24 mouse cellular contexts compared by ENCODE assay signal in genomic region chr6:94540090-94540489, GRCm38 (mm10). TPM values are rescaled to one million over a fixed set of nuclear protein-coding genes. Genes with fewer than 3 reads are reported as not detected.
DNase-seq lines count a peak whose midpoint lies in the region; ATAC-seq and TF ChIP-seq lines count a peak whose summit lies in the region.
"Had no signal": no experiment of that assay in that cellular context is flagged by ENCODE, and none has a peak within 500 bp of the region (broad histone marks: within the 10 kb centered on the region; RNA-seq: fewer than 3 reads in every experiment).

No protein-coding gene starts in this region.

- 62% methylated on average over 3 of the region's 3 CpGs for WGBS in midbrain, embryonic 11.5 days
- WGBS in midbrain, embryonic 14.5 days: 60% methylated on average over 3 of the region's 3 CpGs

- no peak overlapping the region for H3K4me2 ChIP-seq in midbrain, embryonic 11.5 days
- H3K4me2 ChIP-seq in midbrain, embryonic 14.5 days (ENCODE audit: low read length): no peak overlapping the region

- H3K4me1 ChIP-seq in midbrain, embryonic 11.5 days (ENCODE audit: control insufficient read depth, insufficient read depth, low read length): peaks cover 10% of the 10 kb centered on the region
- H3K4me1 ChIP-seq in midbrain, embryonic 14.5 days (ENCODE audit: control insufficient read depth, insufficient read depth, low read length): 0 out of 2 replicates have a peak, but pooled peaks cover 4% of the 10 kb centered on the region
- peaks cover 4 to 5% of the 10 kb centered on the region in 2 experiments for H3K4me1 ChIP-seq in MEL (ENCODE audit: control insufficient read depth in 1 of 2, insufficient read depth in 2 of 2, low read length in 2 of 2)

- peak; percentile 28 for DNase-seq in heart, adult 11 months
- no peak for DNase-seq in heart, adult 18-20 months
- DNase-seq in midbrain, embryonic 11.5 days (ENCODE audit: low spot score, missing footprints): peak; percentile 23
- no peak for DNase-seq in midbrain, embryonic 14.5 days
- peak; percentile 16 for DNase-seq in MEL (ENCODE audit: low read depth, low spot score)
- DNase-seq in right cerebral cortex, postnatal 10 days (ENCODE audit: low spot score in 2 of 2): no peak
- DNase-seq: adrenal gland, adult 2 months; adrenal gland, adult 8-10 months; adrenal gland, postnatal 10 days; adrenal gland, postnatal 14 days; adrenal gland, postnatal 25 days; adrenal gland, postnatal 36 days; B cell, adult 2 months; cerebellum, adult 11 months; cerebellum, adult 11-12 months; cerebellum, adult 18-20 months; cerebellum, adult 2 months had no signal

- TF ChIP-seq POLR2A in MEL (IDR thresholded peaks at IDR 0.05; ENCODE audit: control insufficient read depth in 1 of 2, insufficient read depth in 1 of 2, low read depth in 1 of 2, low read length in 2 of 2, poor library complexity in 1 of 2): no peak

- TF ChIP-seq EP300 in MEL (IDR thresholded peaks at IDR 0.05; ENCODE audit: low read depth in 1 of 2, low read length in 2 of 2): peak in 1 of 2 experiments; percentile 38; a peak in 1 of 4 replicates

- H3K9me3 ChIP-seq in midbrain, embryonic 11.5 days (ENCODE audit: control insufficient read depth, low read length): no peaks in the 10 kb centered on the region
- no peaks in the 10 kb centered on the region for H3K9me3 ChIP-seq in midbrain, embryonic 14.5 days (ENCODE audit: control insufficient read depth, low read length)
- H3K9me3 ChIP-seq in MEL (replicated peaks; ENCODE audit: insufficient read depth, low read length): no peaks in the 10 kb centered on the region
- H3K9me3 ChIP-seq: G1E had no signal

- ATAC-seq in midbrain, embryonic 11.5 days (ENCODE audit: low FRiP score): no peak
- ATAC-seq in midbrain, embryonic 14.5 days (ENCODE audit: low FRiP score, low TSS enrichment): no peak
- peak; percentile 9; the same call in 1 of the 2 replicates for ATAC-seq in megakaryocyte progenitor cell, adult 5-6 weeks (replicated peaks; ENCODE audit: poor library complexity)
- no peak for ATAC-seq in cerebellum, adult (ENCODE audit: insufficient number of reproducible peaks, low FRiP score, low TSS enrichment)
- ATAC-seq: activated CD4-positive, CD25-positive, alpha-beta regulatory T cell, adult 4 months; CD4-positive, CD25-positive, alpha-beta regulatory T cell, adult 4 months; Patski had no signal

- no peak overlapping the region for H3K27ac ChIP-seq in midbrain, embryonic 11.5 days (ENCODE audit: low read depth, low read length)
- no peak overlapping the region for H3K27ac ChIP-seq in midbrain, embryonic 14.5 days (replicated peaks; ENCODE audit: low read depth, low read length)
- no peak overlapping the region for H3K27ac ChIP-seq in MEL (ENCODE audit: control insufficient read depth, low read depth, low read length)

- no peaks in the 10 kb centered on the region for H3K27me3 ChIP-seq in midbrain, embryonic 11.5 days (ENCODE audit: control insufficient read depth, insufficient read depth, low read length)
- H3K27me3 ChIP-seq in midbrain, embryonic 14.5 days (ENCODE audit: control insufficient read depth, insufficient read depth, low read length): no peaks in the 10 kb centered on the region
- no peaks in the 10 kb centered on the region for H3K27me3 ChIP-seq in MEL (ENCODE audit: control insufficient read depth in 1 of 2, insufficient read depth in 2 of 2, low read length in 2 of 2)
- H3K27me3 ChIP-seq: CH12.LX, Patski had no signal

- H3K9ac ChIP-seq in midbrain, embryonic 11.5 days (ENCODE audit: low read length): no peak overlapping the region
- H3K9ac ChIP-seq in midbrain, embryonic 14.5 days (replicated peaks; ENCODE audit: low read length): no peak overlapping the region
- H3K9ac ChIP-seq in MEL (ENCODE audit: control insufficient read depth, low read depth, low read length, poor library complexity, severe bottlenecking): no peak overlapping the region

- no peak overlapping the region for H3K4me3 ChIP-seq in midbrain, embryonic 11.5 days (ENCODE audit: low read depth, low read length)
- no peak overlapping the region for H3K4me3 ChIP-seq in midbrain, embryonic 14.5 days (replicated peaks; ENCODE audit: low read depth, low read length)
- H3K4me3 ChIP-seq in MEL (ENCODE audit: control insufficient read depth in 1 of 2, insufficient read depth in 1 of 2, low read depth in 2 of 2, low read length in 2 of 2): no peak overlapping the region

- no peak for TF ChIP-seq RAD21 in MEL (IDR thresholded peaks at IDR 0.05; ENCODE audit: low read depth, low read length)

- no peaks in the 10 kb centered on the region for H3K79me2 ChIP-seq in MEL (ENCODE audit: control insufficient read depth, insufficient read depth, low read length, poor library complexity)

- H3K36me3 ChIP-seq in midbrain, embryonic 11.5 days (ENCODE audit: control insufficient read depth, insufficient read depth, low read length): no peaks in the 10 kb centered on the region
- H3K36me3 ChIP-seq in midbrain, embryonic 14.5 days (ENCODE audit: control insufficient read depth, insufficient read depth, low read length): no peaks in the 10 kb centered on the region
- peaks cover 0 to 4% of the 10 kb centered on the region in 2 experiments; a peak in 2 of 4 replicates for H3K36me3 ChIP-seq in MEL (ENCODE audit: control insufficient read depth in 1 of 2, insufficient read depth in 2 of 2, low read length in 2 of 2)

- no peak for TF ChIP-seq CTCF in MEL (IDR thresholded peaks at IDR 0.05 in 2 of 3, conservative IDR thresholded peaks at IDR 0.05 in 1 of 3; ENCODE audit: control insufficient read depth in 1 of 3, insufficient read depth in 1 of 3, low read depth in 2 of 3, low read length in 3 of 3, poor library complexity in 1 of 3, severe bottlenecking in 1 of 3)

TF ChIP-seq in MEL, 35 proteins besides CTCF, POLR2A, EP300 and RAD21:
- no peak for TF ChIP-seq MYB (IDR thresholded peaks at IDR 0.05; ENCODE audit: low read depth, low read length)
- no peak for TF ChIP-seq ZC3H11A (IDR thresholded peaks at IDR 0.05; ENCODE audit: low read depth, low read length)
- TF ChIP-seq SMC3 (IDR thresholded peaks at IDR 0.05; ENCODE audit: low read depth, low read length): no peak
- TF ChIP-seq ZNF384 (IDR thresholded peaks at IDR 0.05; ENCODE audit: low read depth, low read length): no peak
- TF ChIP-seq CHD2 (IDR thresholded peaks at IDR 0.05; ENCODE audit: low read length): no peak
- no peak for TF ChIP-seq ELF1 (IDR thresholded peaks at IDR 0.05; ENCODE audit: low read depth, low read length)
- TF ChIP-seq ETS1 (IDR thresholded peaks at IDR 0.05; ENCODE audit: low read depth, low read length): no peak
- peak; percentile 26; the same call in 1 of the 2 replicates for TF ChIP-seq GATA1 (IDR thresholded peaks at IDR 0.05; ENCODE audit: low read depth, low read length)
- no peak for TF ChIP-seq MEF2A (IDR thresholded peaks at IDR 0.05; ENCODE audit: extremely low read depth, insufficient replicate concordance, low read depth, low read length, poor library complexity, severe bottlenecking)
- TF ChIP-seq SIN3A (IDR thresholded peaks at IDR 0.05; ENCODE audit: low read length): no peak
- TF ChIP-seq ZMIZ1 (IDR thresholded peaks at IDR 0.05; ENCODE audit: low read depth, low read length): no peak
- TF ChIP-seq MXI1 (IDR thresholded peaks at IDR 0.05; ENCODE audit: low read depth, low read length): no peak
- TF ChIP-seq HCFC1 (IDR thresholded peaks at IDR 0.05; ENCODE audit: low read depth, low read length): no peak
- no peak for TF ChIP-seq POLR2AphosphoS5 (IDR thresholded peaks at IDR 0.05; ENCODE audit: borderline replicate concordance, low read depth, low read length)
- TF ChIP-seq USF1 (IDR thresholded peaks at IDR 0.05; ENCODE audit: low read depth, low read length): no peak
- no peak for TF ChIP-seq TAL1 (IDR thresholded peaks at IDR 0.05; ENCODE audit: low read length)
- peak; percentile 60 for TF ChIP-seq RCOR1 (IDR thresholded peaks at IDR 0.05; ENCODE audit: low read depth, low read length)
- peak; percentile 56; the same call in 1 of the 2 replicates for TF ChIP-seq TCF12 (IDR thresholded peaks at IDR 0.05; ENCODE audit: low read depth, low read length)
- no peak for TF ChIP-seq UBTF (IDR thresholded peaks at IDR 0.05; ENCODE audit: borderline replicate concordance, insufficient read depth, low read depth, low read length)
- no peak for TF ChIP-seq ZKSCAN1 (IDR thresholded peaks at IDR 0.05; ENCODE audit: low read depth, low read length)
- no peak for TF ChIP-seq CHD1 (IDR thresholded peaks at IDR 0.05; ENCODE audit: low read depth, low read length)
- TF ChIP-seq TBP (IDR thresholded peaks at IDR 0.05; ENCODE audit: low read depth, low read length): no peak
- no peak for TF ChIP-seq E2F4 (IDR thresholded peaks at IDR 0.05; ENCODE audit: borderline replicate concordance, low read depth, low read length)
- TF ChIP-seq BHLHE40 (IDR thresholded peaks at IDR 0.05; ENCODE audit: borderline replicate concordance, low read depth, low read length): no peak
- no peak for TF ChIP-seq POLR2AphosphoS2 (IDR thresholded peaks at IDR 0.05; ENCODE audit: low read length)
- no peak for TF ChIP-seq JUND (IDR thresholded peaks at IDR 0.05; ENCODE audit: low read depth, low read length)

RNA-seq across cellular contexts. Expression of gene Slc25a26, which starts 40.0 kb away (rescaled TPM):
- 10 to 100 TPM; 17.9 to 19.6 TPM for total RNA-seq in heart, adult 18-20 months (2021)
- 7.1 and 9.8 TPM in 2 replicates for polyA plus RNA-seq in midbrain, embryonic 11.5 days (2014; fragmentation: Nextera tagmentation; extraction: Ambion mirVana)
- polyA plus RNA-seq in midbrain, embryonic 14.5 days (2014; fragmentation: Nextera tagmentation; extraction: Ambion mirVana): 7.7 and 7.8 TPM in 2 replicates
- 6.2 and 8.1 TPM in 2 replicates for total RNA-seq in MEL (2012; rRNA removed)
- polyA plus RNA-seq in MEL (2012; ENCODE audit: insufficient read depth in 1 of 2, insufficient read length in 2 of 2, low read depth in 1 of 2, low replicate concordance in 2 of 2, missing spikeins in 1 of 2): 10 to 100 TPM in 1 of 2 experiments, not detected in 1; 11.5 TPM
- 3.5 and 4.5 TPM in 2 replicates for total RNA-seq in megakaryocyte progenitor cell, adult 5-6 weeks (2015)
- 6.5 and 6.6 TPM in 2 replicates for total RNA-seq in megakaryocyte progenitor cell, adult 5-6 weeks (2017)

Comparison
In these comparisons a context has a peak if more than half of its experiments do, and no peak if none do; other contexts are left out.
1. DNase-seq: peak in heart, adult 11 months (single experiment), midbrain, embryonic 11.5 days (single experiment) and MEL (single experiment); none in heart, adult 18-20 months (0 of 2), midbrain, embryonic 14.5 days (single experiment) and right cerebral cortex, postnatal 10 days (0 of 2).